Mouse (Mus musculus) cerebellum, adult 18-20 months (tissue): ENCODE measurements at regions not wholly inside any gene's neighbourhood (a gene's known extent, or its start where the extent isn't known, plus 50 kb on each side); places are given as distances from the start of the nearest gene placed in this dataset.

Source experiments
- DNase-seq, 2 experiments: peaks; one replicate each; pipeline ENCODE4 v3.0.0; 2021

DNA sequence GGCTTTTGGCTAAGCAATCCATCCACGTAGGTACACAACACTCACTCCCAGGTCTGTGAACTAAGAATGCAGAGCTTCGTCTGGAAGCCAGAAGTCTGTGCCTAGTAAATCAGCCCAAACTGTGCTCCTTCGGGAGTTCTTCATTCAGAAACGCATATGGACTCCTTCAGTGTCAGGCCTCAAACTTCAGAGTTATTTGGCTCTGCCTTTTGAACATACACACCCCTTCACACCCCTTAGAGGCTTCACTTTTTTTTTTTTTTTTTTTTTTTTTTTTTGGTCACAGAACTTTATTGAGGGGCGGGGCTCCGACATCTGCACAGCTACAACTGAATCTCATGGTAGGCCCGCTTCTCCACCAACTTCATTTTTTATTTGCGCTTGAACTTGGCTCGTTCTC is 120.1 kb upstream of the Gm37988 start:
- no peak for DNase-seq

DNA sequence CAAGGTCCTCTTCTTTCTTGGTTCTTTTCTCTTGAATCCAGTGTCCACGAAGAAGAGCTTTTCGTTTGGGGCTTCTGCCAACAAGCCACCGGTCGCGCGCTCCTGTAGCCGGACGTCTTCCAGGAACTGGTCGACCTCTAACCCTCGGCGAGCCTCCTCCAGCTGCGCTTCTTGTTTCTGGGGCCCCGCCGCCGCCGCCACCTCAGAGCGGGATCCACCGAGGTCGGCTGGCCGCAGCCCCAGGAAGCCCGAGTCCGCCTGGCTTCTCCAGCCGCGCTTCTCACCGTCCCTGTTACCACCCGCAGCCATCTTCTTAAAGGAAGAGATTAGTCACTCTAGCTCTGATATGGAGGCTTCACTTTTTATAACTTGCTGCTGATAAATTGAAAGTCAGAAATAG is 118.6 kb upstream of the Gm37988 start:
- no peak for DNase-seq

DNA sequence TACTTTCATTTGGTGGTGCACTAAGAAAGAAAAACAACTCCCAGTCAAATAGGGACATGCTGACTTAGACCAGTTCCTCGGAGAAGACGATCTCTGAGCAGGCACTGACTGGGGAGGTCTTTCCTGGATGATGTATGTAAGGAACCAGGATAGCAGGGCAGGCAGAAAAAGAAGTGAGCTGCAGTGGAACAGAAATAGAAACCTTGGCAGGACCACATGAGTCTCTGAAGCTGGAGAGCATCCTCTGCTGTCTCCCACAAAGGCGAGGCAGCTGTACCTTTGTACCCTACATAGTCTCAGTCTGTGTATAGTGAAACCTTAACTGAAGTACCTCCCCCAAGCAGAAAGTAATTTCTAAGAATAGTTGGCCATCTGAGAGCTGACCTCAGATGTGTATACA is 104.4 kb upstream of the Gm37988 start:
- no peak for DNase-seq

DNA sequence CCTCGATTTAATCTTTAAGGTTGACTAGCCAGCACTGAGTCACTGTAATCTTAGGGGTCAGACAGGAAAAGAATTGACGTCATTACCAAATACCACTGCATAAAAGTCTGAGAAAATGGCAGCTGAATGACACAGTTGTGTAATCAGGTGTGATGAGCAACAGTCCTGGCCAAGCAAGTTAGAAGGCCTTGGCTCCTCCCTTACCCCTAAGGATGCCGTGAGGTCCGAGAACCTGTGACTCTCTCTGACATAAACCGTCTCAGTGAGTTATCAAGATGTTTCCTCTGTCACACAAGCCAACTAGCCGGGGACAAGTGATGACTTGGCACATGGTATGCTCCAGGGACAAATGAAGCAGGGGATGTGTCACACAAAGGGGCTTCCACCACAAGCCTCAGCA is 101.5 kb upstream of the Gm37988 start:
- DNase-seq = no peak

DNA sequence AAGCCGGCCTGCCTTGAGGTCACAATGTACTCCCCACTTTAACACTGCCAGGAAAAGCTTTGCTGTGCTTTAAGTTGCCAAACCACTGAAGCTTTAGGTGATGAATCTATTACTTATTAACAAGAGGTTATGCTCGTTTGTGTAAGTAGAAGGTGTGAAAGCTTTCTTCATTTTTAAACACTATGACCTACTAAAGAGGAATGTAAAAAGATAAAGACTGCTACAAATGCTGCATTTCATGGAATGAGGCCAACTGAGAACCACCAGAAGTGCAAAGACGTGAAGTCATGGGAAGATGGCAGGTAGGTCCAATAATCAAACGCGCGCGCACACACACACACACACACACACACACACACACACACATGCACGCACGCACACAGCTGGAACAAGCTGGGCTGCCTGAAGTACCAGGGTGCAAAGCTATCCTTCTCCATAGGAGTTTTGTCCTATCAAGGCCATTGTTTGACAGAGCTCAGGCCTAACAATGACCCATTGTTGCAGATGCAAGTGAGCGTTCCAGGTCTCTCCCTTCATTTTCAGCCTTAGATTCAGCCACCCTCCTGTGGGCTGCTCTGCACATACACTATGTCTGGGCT is 85.3 kb upstream of the Gm37988 start:
- DNase-seq = no peak
